Mouse (Mus musculus) induced T-regulatory cell, adult 2 months (primary cell): ENCODE data around the gene Sema3e.

Experiments
- DNase-seq: peaks from one replicate; pipeline ENCODE4 v3.0.0-alpha.2; 2012; ENCODE audit warnings: low read depth

The Sema3e gene

GRCm38 (mm10) chr5:14073152-14073551, 48.1 kb downstream of the Sema3e start:
- no peak for DNase-seq

GRCm38 (mm10) chr5:14088100-14088499, 63.0 kb downstream of the Sema3e start:
- no peak for DNase-seq

- no peak for DNase-seq
Observed at GRCm38 (mm10) chr5:14089875-14090608, 65.0 kb downstream of the Sema3e start.

GRCm38 (mm10) chr5:14090609-14090969, 65.5 kb downstream of the Sema3e start:
- DNase-seq = no peak

GRCm38 (mm10) chr5:14092262-14092776, 67.2 kb downstream of the Sema3e start:
- DNase-seq = no peak

GRCm38 (mm10) chr5:14096196-14096595, 71.1 kb downstream of the Sema3e start:
- DNase-seq = no peak

- DNase-seq = no peak
Observed at GRCm38 (mm10) chr5:14098677-14099076, 73.6 kb downstream of the Sema3e start.

GRCm38 (mm10) chr5:14107365-14107764, 82.3 kb downstream of the Sema3e start:
- no peak for DNase-seq

GRCm38 (mm10) chr5:14109001-14109400, 83.9 kb downstream of the Sema3e start:
- DNase-seq = no peak

- no peak for DNase-seq
Observed at GRCm38 (mm10) chr5:14111401-14111800, 86.3 kb downstream of the Sema3e start.

GRCm38 (mm10) chr5:14121902-14122301, 96.8 kb downstream of the Sema3e start:
- DNase-seq = no peak

- DNase-seq = no peak
Observed at GRCm38 (mm10) chr5:14126591-14126990, 101.5 kb downstream of the Sema3e start.

- no peak for DNase-seq
Observed at GRCm38 (mm10) chr5:14135929-14136328, 110.9 kb downstream of the Sema3e start.

- no peak for DNase-seq
Observed at GRCm38 (mm10) chr5:14138725-14139124, 113.6 kb downstream of the Sema3e start.

GRCm38 (mm10) chr5:14162579-14162978, 137.5 kb downstream of the Sema3e start:
- no peak for DNase-seq

GRCm38 (mm10) chr5:14163280-14163679, 138.2 kb downstream of the Sema3e start:
- no peak for DNase-seq

- DNase-seq = no peak
Observed at GRCm38 (mm10) chr5:14167776-14168175, 142.7 kb downstream of the Sema3e start.

- DNase-seq = no peak
Observed at GRCm38 (mm10) chr5:14173355-14174183, 148.5 kb downstream of the Sema3e start.

- no peak for DNase-seq
Observed at GRCm38 (mm10) chr5:14180571-14180970, 155.5 kb downstream of the Sema3e start.

GRCm38 (mm10) chr5:14182156-14182555, 157.1 kb downstream of the Sema3e start:
- no peak for DNase-seq

GRCm38 (mm10) chr5:14195172-14195819, 170.2 kb downstream of the Sema3e start:
- DNase-seq = no peak

- DNase-seq = no peak
Observed at GRCm38 (mm10) chr5:14198344-14199040, 173.4 kb downstream of the Sema3e start.
